Mouse (Mus musculus) urinary bladder, postnatal 10 days (tissue): Measurements from ENCODE around the gene Sntg2.

Source experiments
- DNase-seq: peaks from one replicate; pipeline ENCODE4 v3.0.0; 2022; ENCODE audit warnings: low spot score

Sntg2 gene

GRCm38 (mm10) chr12:30202763-30203162 lies 170.4 kb downstream of the Sntg2 start:
- DNase-seq, result no peak

GRCm38 (mm10) chr12:30201031-30201430 lies 172.1 kb downstream of the Sntg2 start:
- DNase-seq, result no peak

- DNase-seq, result no peak
Observed at GRCm38 (mm10) chr12:30200621-30201020, 172.6 kb downstream of the Sntg2 start.

GRCm38 (mm10) chr12:30199735-30200134 lies 173.4 kb downstream of the Sntg2 start:
- DNase-seq, result no peak

GRCm38 (mm10) chr12:30198250-30198649 lies 174.9 kb downstream of the Sntg2 start:
- no peak for DNase-seq

GRCm38 (mm10) chr12:30181721-30182120 lies 191.5 kb downstream of the Sntg2 start:
- no peak for DNase-seq

DNA sequence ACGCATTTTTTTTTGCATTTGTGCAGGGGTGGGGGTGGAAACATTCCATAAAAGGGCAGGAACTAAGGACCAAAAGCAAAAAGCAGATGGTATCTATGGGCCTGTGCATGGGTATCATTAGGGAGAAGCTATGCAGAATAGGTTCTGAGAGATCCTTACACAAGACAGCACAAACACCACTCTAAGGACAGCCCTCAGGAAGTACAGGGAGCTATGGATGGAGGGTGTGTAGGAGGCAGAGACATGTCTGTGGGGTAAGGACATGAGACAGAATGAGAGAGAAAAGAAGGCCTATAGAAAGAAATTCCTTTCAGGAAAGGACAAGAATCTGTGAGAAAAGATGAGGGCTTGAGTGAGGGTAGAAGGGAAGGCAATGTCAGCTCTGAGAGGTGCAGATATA lies 193.6 kb downstream of the Sntg2 start:
- no peak for DNase-seq

GRCm38 (mm10) chr12:30177966-30178365 lies 195.2 kb downstream of the Sntg2 start:
- DNase-seq, result no peak

DNA sequence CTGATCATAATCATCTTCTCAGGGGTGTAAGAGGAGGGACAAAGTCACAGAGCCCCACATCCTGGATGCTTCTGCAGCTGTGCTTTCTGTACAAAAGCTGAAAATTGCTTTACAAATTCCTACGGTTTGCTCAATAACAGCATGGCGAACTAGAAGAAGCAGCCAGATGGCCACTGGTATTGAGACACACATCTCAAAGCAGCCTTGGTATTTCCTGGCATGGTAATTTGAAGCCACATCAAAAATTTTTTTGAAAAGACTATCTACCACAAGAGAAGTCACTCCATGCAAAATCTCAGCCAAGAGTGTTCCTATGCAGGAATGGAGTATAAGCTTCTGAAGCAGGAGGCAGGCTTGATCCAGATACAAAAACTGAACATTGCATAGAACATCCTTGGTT lies 195.6 kb downstream of the Sntg2 start:
- no peak for DNase-seq

- DNase-seq, result no peak
Observed at GRCm38 (mm10) chr12:30168491-30168890, 204.7 kb downstream of the Sntg2 start.

GRCm38 (mm10) chr12:30164538-30164937 lies 208.6 kb downstream of the Sntg2 start:
- DNase-seq, result no peak

DNA sequence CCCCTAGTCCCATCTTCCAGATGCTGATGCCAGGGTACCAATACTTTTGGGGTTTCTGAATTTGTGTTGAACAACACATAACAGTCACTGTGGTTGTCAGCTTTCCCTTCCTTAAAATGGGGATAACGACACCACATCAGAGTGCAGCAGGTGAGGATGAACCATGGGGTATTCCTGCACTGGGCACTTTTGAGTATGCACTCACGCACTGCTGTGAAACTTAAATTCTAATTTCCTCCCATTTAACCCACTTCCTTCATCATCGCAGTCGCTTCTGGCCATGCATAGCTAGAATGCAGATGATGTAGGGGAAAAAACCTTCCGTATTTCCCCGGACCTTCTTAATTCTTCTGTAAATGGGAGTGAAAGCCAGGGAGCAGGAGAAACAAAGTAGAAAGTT lies 209.2 kb downstream of the Sntg2 start:
- no peak for DNase-seq

DNA sequence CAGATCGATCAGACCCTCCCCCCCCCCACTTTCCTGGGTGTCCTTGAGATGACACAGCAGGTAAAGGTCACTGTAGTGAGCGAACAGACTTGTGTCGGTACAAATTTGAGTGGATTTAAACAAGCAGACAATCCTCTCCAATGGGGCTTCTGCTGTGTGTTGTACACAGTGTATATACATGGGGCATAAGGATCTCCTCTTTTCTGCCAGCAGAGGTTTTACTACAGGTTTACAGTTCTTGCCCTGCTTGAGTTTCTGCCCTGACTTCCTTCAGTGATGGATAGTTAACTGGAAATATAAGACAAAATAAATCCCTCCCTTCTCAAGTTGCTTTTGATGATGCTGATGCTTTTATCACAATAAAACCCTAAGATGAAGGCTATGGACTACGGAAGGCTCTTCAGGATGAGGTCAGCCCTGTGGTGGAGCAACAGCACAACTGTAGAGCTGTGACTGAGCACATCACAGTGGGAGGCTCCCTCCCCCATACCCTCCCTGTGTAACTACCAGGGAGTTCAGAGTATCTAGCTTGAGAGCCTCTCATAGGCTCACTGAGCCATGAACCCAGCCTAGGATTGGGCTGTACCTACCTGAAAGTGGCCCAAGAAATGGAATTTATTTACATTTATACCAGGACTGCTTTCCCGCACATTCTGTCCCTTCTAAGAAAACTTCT lies 211.3 kb downstream of the Sntg2 start:
- no peak for DNase-seq

- DNase-seq, result no peak
Observed at GRCm38 (mm10) chr12:30160475-30160874, 212.7 kb downstream of the Sntg2 start.

DNA sequence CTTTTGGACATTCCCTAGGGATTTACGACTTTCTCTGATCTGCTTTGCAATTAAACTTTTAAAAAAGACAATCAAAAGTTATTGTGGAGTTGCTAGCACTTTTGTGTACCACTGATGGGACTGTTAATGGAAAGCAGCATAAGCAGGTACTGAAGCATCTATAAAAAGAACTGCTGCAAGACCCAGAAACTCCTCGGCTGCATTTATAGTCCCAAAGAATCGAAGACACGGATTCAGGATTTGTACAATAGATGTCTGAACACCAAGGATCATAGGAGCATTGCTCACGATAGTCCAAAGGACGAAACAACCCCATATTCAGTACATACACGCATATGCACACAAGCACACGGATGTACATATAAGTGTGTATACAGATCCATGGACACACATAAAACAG lies 213.4 kb downstream of the Sntg2 start:
- no peak for DNase-seq

- no peak for DNase-seq
Observed at GRCm38 (mm10) chr12:30154079-30154673, 219.0 kb downstream of the Sntg2 start.

DNA sequence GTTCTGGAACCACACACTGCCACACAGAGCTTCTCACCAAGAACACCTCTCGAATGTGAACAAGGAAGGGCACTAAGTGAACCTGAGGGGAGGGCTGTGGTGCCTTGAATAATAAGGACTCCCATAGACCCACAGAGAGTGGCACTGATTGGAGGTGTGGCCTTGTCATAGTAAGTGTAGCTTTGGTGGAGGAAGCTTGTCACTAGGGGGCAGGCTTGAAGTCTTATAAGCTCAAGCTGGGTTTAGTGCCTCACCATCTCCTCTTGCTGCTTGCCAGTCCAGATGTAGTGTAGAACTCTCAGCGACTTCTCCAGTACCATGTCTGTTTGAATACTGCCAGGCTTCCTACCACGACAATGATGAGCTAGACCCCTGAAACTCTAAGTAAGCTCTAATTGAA lies 231.1 kb downstream of the Sntg2 start:
- DNase-seq, result no peak

- no peak for DNase-seq
Observed at GRCm38 (mm10) chr12:30132524-30132923, 240.7 kb downstream of the Sntg2 start, which contains the start of gene Tpo. TSS of gene Tpo (minus strand) at chr12:30132624.

- no peak for DNase-seq
Observed at GRCm38 (mm10) chr12:30129411-30129716, 243.8 kb downstream of the Sntg2 start.

- DNase-seq, result no peak
Observed at GRCm38 (mm10) chr12:30128561-30129410, 244.4 kb downstream of the Sntg2 start.
